Mouse (Mus musculus) liver, embryonic 11.5 days (tissue): Measurements from ENCODE around the gene Wdr47. TPM values are rescaled to one million over a fixed set of nuclear protein-coding genes. Genes with fewer than 3 reads are reported as not detected.

Source experiments
- ATAC-seq: fragments of 200-750 bp; cut with Nextera tagmentation; replicated peaks from 2 replicates; pipeline ENCODE4 v1.8.0; 2017; ENCODE audit warnings: moderate number of reproducible peaks, mild to moderate bottlenecking, moderate TSS enrichment, moderate library complexity; ENCODE audit not compliant: low FRiP score
- DNase-seq: peaks from one replicate; pipeline ENCODE4 v3.0.0-alpha.2; 2017; ENCODE audit warnings: low spot score
- H3K27ac ChIP-seq: fragments of 300-500 bp; sonication (generic); 2 replicates; pipeline ENCODE4 v1.5.1; 2014; ENCODE audit warnings: mild to moderate bottlenecking, low read depth, low read length, control low read depth
- H3K27me3 ChIP-seq: fragments of 300-500 bp; sonication (generic); replicated peaks from 2 replicates; pipeline ENCODE4 v1.6.1; 2014; ENCODE audit warnings: low read length, mixed read lengths; ENCODE audit not compliant: control insufficient read depth, insufficient read depth
- H3K36me3 ChIP-seq: fragments of 300-500 bp; sonication (generic); 2 replicates; pipeline ENCODE4 v1.6.1; 2014; ENCODE audit warnings: mild to moderate bottlenecking, low read length, moderate library complexity, mixed read lengths; ENCODE audit not compliant: control insufficient read depth, insufficient read depth
- H3K4me1 ChIP-seq: fragments of 300-500 bp; sonication (generic); replicated peaks from 2 replicates; pipeline ENCODE4 v1.6.1; 2014; ENCODE audit warnings: low read length, mixed read lengths; ENCODE audit not compliant: control insufficient read depth, insufficient read depth
- H3K4me2 ChIP-seq: fragments of 300-500 bp; sonication (generic); 2 replicates; pipeline ENCODE4 v1.6.1; 2014; ENCODE audit warnings: mild to moderate bottlenecking, control low read depth, moderate library complexity
- H3K4me3 ChIP-seq: fragments of 300-500 bp; sonication (generic); 2 replicates; pipeline ENCODE4 v1.5.1; 2014; ENCODE audit warnings: low read depth, low read length, control low read depth
- H3K9ac ChIP-seq: fragments of 300-500 bp; sonication (generic); 2 replicates; pipeline ENCODE4 v1.6.1; 2014; ENCODE audit warnings: low read depth, low read length, control low read depth
- H3K9me3 ChIP-seq: fragments of 300-500 bp; sonication (generic); 2 replicates; pipeline ENCODE4 v1.6.1; 2016; ENCODE audit warnings: low read length, inconsistent platforms, mixed read lengths; ENCODE audit not compliant: control insufficient read depth
- WGBS: fragments of 180-500 bp; shearing (Covaris S2); extraction: QIAGEN DNeasy Blood & Tissue Kit; methylation state at CpG from one replicate; pipeline ENCODE4 v1.1.7; 2014; 5-methylcytosine and 5-hydroxymethylcytosine counted together
- polyA plus RNA-seq: library from polyadenylated mRNA; unstranded; fragments of >200 nt; fragmentation: Nextera tagmentation; extraction: Ambion mirVana; gene quantifications from 2 replicates; pipeline ENCODE4 v1.2.1, GENCODE M21; 2014

Wdr47 gene
- polyA plus RNA-seq: 3.8 and 4.5 TPM in 2 replicates

DNA sequence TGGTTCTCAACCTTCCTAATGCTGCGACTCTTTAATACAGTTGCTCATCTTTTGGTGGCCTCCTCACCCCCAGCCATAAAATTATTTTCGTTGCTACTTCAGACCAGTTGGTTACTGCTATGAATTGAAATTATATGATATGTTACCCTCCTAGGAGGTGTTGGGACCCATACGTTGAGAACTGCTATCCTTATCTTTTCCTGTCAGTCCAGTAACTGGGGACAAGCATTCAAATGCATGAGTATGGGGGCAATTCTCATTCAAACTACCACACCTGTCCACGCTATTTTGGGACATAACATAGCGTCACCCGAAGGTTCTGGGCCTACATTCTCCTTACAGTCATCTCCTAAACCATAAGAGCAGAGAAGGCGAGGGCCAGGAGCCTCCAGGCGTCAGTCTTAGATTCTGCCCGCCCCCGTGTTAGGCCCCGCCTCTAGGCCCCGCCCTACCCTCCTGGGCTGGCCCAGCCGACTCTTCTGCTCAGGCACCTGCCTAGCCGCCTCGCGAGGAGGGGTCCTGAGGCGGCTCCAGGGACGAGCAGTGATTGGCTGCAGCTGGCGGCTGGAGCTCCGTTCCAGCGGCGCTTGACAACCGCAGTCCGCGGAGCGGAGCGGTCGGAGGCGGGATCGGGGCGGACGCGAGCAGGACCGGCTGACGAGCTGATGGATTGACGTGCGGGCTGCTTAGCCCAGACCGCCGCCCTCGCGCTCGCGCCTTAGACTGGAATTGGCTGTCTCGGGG, at the start of gene Wdr47:
Gene Wdr47 (plus strand): TSS at position 494 of the 744 bp plus-strand sequence.
- Histone ChIP-seq H3K4me1 (no peaks in the 10 kb centered on the region), H3K9ac (peak within 1 kb of the TSS; percentile 73), H3K4me2 (peak within 1 kb of the TSS; percentile 94), H3K4me3 (peak within 1 kb of the TSS; percentile 91), H3K36me3 (no peaks in the 10 kb centered on the region), H3K27ac (peak within 1 kb of the TSS; percentile 69; the same call in 1 of the 2 replicates), H3K27me3 (no peaks in the 10 kb centered on the region), H3K9me3 (no peaks in the 10 kb centered on the region)
- 3% methylated on average over 44 of the region's 44 CpGs for WGBS
- DNase-seq (peak; percentile 95), ATAC-seq (peak; percentile 100)

DNA sequence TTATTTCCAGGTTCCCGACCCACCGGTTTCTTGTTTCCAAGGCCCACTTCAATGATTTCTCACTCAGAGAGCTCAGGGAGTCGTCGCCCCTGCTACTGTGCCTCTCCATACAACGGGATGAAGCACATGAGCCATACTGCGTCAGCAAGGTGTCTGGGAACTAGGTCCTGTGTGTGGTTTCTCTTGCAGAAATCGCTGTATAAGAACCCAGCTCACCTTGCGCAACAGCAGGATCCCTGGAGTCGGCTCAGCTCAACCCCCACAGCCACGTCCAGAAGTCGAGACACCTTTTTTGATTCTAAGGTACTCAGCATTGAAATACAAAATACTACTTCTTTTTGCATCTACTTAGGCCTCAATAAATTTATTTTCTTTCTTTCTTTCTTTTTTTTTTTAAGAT, 48.8 kb upstream of the Wdr47 start:
- no peak for DNase-seq
- H3K9ac ChIP-seq: no peak overlapping the region
- no peak overlapping the region for H3K4me2 ChIP-seq
- no peak overlapping the region for H3K4me3 ChIP-seq
- ATAC-seq: no peak
- 76% methylated on average over 11 of the region's 11 CpGs for WGBS
- H3K27me3 ChIP-seq: 0 out of 2 replicates have a peak, but pooled peaks cover 3% of the 10 kb centered on the region
- no peak overlapping the region for H3K27ac ChIP-seq
- H3K4me1 ChIP-seq: 0 out of 2 replicates have a peak, but pooled peaks cover 3% of the 10 kb centered on the region
- H3K9me3 ChIP-seq: no peaks in the 10 kb centered on the region
- H3K36me3 ChIP-seq: no peaks in the 10 kb centered on the region

- H3K4me1 ChIP-seq: no peaks in the 10 kb centered on the region
- ATAC-seq (peak; percentile 69), DNase-seq (no peak)
- no peaks in the 10 kb centered on the region for H3K27me3 ChIP-seq
- no peaks in the 10 kb centered on the region for H3K9me3 ChIP-seq
- peak overlapping the region; percentile 77 for H3K4me3 ChIP-seq
- WGBS: under 1% methylated on average over 42 of the region's 42 CpGs
- peak overlapping the region; percentile 94 for H3K9ac ChIP-seq
- peaks cover 3% of the 10 kb centered on the region; the same call in 1 of the 2 replicates for H3K36me3 ChIP-seq
- peak overlapping the region; percentile 85 for H3K27ac ChIP-seq
- peak overlapping the region; percentile 77 for H3K4me2 ChIP-seq
These were observed 36.9 kb upstream of the Wdr47 start for GRCm38 (mm10) chr3:108554111-108554561.

DNA sequence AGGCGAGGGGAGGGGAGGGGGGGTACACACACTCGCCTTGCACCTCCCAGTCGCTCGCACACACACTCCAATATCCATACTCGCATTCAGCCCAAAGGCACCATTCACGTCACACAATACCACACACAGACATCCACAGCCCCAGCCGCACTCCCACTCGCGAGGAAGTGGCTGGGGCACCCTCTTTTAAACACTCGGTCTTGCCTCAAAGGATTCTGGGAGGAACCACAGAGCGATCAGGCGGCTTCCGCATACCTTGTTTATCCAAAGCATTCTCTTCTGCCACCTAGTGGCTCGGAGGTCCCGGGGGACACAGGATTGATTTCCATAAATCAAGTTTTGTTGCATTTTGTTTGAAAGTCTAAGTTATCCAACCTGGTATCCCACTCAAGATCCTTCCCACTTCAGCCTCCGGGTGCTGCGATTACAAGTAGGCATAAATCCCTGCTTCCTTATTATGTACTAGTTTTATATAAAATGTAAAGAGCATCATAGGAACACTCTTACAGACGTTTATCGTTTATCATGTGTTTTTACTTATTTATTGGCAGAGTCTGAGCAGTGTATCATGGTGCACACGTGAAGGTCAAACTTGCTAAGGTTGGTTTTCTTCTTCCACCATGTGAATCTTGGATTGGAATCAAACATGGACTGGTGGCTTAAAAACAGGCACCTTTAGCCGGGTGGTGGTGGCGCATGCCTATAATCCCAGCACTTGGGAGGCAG, 36.3 kb upstream of the Wdr47 start:
- peak overlapping the region; percentile 77 for H3K4me3 ChIP-seq
- H3K4me2 ChIP-seq: peak overlapping the region; percentile 77
- H3K4me1 ChIP-seq: no peaks in the 10 kb centered on the region

DNA sequence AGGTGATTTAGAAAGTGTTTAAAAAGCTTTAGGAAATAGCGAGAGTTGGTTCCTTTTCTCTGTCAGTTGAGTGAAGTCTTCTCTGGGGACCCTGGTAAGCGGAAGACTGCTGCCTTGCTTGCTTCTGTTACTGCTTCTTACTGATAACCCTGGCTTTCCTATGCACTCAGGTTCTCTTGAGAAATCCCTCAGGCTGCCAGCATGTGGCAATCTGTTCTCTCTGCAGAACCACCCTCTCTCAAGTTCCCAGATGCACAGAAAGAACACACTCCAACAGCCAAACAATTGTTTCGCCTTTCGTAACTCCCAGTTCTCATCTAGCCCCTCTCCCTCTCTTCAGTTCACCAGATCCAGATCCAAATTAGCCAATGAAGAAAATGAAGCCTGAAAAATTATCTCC, 33.2 kb upstream of the Wdr47 start:
- Histone ChIP-seq H3K27ac (peak overlapping the region; percentile 56; the same call in 1 of the 2 replicates), H3K4me1 (peaks cover 9% of the 10 kb centered on the region), H3K27me3 (no peaks in the 10 kb centered on the region), H3K4me3 (no peak overlapping the region), H3K9ac (no peak overlapping the region), H3K9me3 (no peaks in the 10 kb centered on the region), H3K36me3 (peaks cover 6% of the 10 kb centered on the region; the same call in 1 of the 2 replicates), H3K4me2 (0 out of 2 replicates have a peak overlapping the region, but pooled peaks have one; percentile 10)
- WGBS: 83% methylated on average over 4 of the region's 4 CpGs
- no peak for ATAC-seq
- no peak for DNase-seq

More for the DNA sequence above, 36.3 kb upstream of the Wdr47 start:
- peak; percentile 93 for ATAC-seq
- Histone ChIP-seq H3K9ac (peak overlapping the region; percentile 94), H3K27me3 (no peaks in the 10 kb centered on the region), H3K9me3 (no peaks in the 10 kb centered on the region), H3K27ac (peak overlapping the region; percentile 85), H3K36me3 (peaks cover 3% of the 10 kb centered on the region; the same call in 1 of the 2 replicates)
- DNase-seq: peak; percentile 88
- 18% methylated on average over 22 of the region's 22 CpGs for WGBS

- under 1% methylated on average over 45 of the region's 45 CpGs for WGBS
- peak; percentile 96 for ATAC-seq
- H3K4me1 ChIP-seq: peaks cover 9% of the 10 kb centered on the region
These were observed 28.8 kb upstream of the Wdr47 start, which contains the start of gene Tmem167b for GRCm38 (mm10) chr3:108562133-108562730. Gene Tmem167b (minus strand): TSS chr3:108562466.

DNA sequence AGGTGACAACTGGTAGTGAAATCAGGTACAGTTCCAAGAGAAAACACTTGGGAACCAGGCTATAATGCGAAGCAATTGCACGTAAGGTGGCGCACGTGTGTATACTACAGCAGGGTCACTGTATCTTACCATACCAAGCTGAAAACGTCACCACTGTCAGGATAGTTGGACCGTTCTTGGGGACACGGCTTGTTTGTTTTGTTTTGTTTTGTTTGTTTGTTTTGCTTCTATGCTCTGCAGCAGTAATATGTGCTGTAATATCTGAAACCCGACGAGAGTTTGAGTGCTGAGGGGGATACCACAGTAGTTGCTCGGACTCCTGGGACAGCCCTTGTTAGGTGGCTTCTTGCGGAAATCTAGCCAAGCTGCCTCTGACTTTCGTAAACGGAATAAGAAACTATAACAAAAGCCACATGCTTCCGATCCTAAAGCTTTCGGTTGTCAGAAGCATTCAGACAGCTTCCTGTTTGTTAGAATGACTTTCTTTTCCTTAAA, 28.3 kb upstream of the Wdr47 start:
- peaks cover 9% of the 10 kb centered on the region for H3K4me1 ChIP-seq
- H3K9me3 ChIP-seq: no peaks in the 10 kb centered on the region
- peak overlapping the region; percentile 90 for H3K4me2 ChIP-seq
- no peak for DNase-seq
- H3K36me3 ChIP-seq: peaks cover 6% of the 10 kb centered on the region; the same call in 1 of the 2 replicates
- peak overlapping the region; percentile 59 for H3K9ac ChIP-seq
- 5% methylated on average over 15 of the region's 15 CpGs for WGBS
- H3K4me3 ChIP-seq: peak overlapping the region; percentile 72
- ATAC-seq: peak; percentile 69
- no peaks in the 10 kb centered on the region for H3K27me3 ChIP-seq
- H3K27ac ChIP-seq: peak overlapping the region; percentile 92

More at GRCm38 (mm10) chr3:108562133-108562730, 28.8 kb upstream of the Wdr47 start, which contains the start of gene Tmem167b:
- H3K9ac ChIP-seq: peak within 1 kb of the TSS; percentile 81
- DNase-seq: peak; percentile 93
- H3K27ac ChIP-seq: peak within 1 kb of the TSS; percentile 92
- peak within 1 kb of the TSS; percentile 72 for H3K4me3 ChIP-seq
- H3K36me3 ChIP-seq: peaks cover 6% of the 10 kb centered on the region; the same call in 1 of the 2 replicates
- H3K4me2 ChIP-seq: peak within 1 kb of the TSS; percentile 90
- H3K27me3 ChIP-seq: no peaks in the 10 kb centered on the region
- no peaks in the 10 kb centered on the region for H3K9me3 ChIP-seq

- peaks cover 4% of the 10 kb centered on the region; the same call in 1 of the 2 replicates for H3K36me3 ChIP-seq
- DNase-seq: peak; percentile 58
- H3K4me3 ChIP-seq: peak overlapping the region; percentile 72
- no peaks in the 10 kb centered on the region for H3K27me3 ChIP-seq
- peaks cover 9% of the 10 kb centered on the region for H3K4me1 ChIP-seq
- peak; percentile 26 for ATAC-seq
- H3K4me2 ChIP-seq: peak overlapping the region; percentile 90
- H3K9ac ChIP-seq: peak overlapping the region; percentile 59
- WGBS: 4% methylated on average over 4 of the region's 4 CpGs
- H3K27ac ChIP-seq: peak overlapping the region; percentile 92
- H3K9me3 ChIP-seq: no peaks in the 10 kb centered on the region
These were observed 27.8 kb upstream of the Wdr47 start for GRCm38 (mm10) chr3:108563309-108563708.
